Mouse (Mus musculus): ENCODE measurements around the gene Slc38a7.
A peak's percentile ranks its signal among the peaks of the same experiment; 100 is the strongest.
"Not testable (repeated sequence)": the region's sequence is repeated elsewhere in the genome, so short reads cannot be mapped to it uniquely, and the experiment has no call there.

Slc38a7 gene

DNA sequence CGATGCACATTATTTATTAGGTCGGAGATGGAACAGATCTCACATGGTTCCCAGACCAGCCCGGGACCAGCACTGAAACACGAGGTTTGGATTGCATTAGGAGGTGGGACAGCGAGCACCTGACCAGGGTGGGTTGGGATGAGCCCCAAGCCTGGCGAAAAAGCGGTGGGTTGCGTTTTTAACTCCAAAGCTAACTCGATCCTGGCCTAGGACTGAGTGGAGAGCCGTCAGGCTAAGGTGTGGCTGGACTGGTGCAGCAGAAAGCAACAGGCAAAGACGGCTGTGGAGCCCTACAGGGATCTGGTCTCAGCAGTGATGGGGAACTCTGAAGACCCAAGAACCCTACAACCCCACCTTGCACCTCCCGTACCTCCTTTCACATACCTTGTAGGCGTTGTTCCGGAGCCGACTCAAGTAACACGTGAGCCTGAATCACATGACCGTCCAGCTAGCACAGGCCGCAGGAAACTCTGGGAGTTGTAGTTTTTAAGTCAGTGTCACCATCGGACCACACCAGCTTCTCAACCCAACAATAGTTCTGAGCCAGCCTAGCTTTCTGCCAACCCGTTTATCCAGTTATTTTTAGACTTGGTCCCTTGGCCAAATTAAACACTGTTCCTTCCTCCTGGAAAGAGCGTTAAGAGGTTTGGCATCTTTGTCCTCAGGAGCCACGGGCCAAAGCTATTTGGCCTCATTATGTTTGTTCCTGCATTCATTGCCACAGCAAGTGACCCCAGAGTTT is at the start of gene Slc38a7:
TSS of gene Slc38a7 (minus strand) at position 438 of the 742 bp plus-strand sequence.
- DNase-seq (ENCODE audit: low read depth, low spot score) = peak; percentile 67

DNA sequence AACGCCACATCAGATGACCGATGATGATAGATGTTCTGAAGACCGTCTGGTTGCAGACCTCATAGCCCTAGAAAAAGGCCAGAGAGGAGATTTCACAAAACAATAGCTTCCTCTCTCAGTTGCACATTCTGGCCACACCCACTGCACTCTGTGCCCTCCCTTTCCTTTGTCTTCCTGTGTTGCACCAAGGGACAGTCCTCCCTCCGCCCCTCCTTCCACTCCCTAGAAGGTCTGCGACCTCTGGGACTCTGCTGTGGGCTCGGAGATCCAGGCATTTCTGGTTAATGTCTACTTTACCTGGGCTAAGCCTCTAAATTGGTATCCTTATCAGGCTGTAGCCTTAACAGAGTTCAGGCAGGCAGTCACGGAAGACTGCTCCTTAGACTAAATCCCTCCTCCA is 48.5 kb upstream of the Slc38a7 start:
- DNase-seq (ENCODE audit: low read depth, low spot score) = no peak

DNA sequence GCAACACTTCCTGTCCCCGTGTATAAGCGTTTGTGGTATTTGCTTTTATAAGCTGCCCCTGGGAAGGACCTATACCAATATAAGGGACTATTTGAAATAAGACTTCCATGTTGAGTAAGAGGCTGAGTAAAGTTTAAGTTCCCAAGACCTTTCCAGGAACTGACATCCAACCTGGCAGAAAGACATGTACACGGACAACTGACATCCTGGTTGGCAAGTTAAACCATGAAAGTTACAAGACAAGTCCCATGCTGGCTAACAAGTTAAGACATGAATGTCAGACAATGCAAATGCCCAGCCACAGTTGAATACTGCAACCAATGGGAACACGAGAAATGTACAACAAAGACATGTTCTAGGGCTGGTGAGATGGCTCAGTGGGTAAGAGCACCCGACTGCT is 40.4 kb upstream of the Slc38a7 start:
- no peak for DNase-seq (ENCODE audit: low read depth, low spot score)

DNA sequence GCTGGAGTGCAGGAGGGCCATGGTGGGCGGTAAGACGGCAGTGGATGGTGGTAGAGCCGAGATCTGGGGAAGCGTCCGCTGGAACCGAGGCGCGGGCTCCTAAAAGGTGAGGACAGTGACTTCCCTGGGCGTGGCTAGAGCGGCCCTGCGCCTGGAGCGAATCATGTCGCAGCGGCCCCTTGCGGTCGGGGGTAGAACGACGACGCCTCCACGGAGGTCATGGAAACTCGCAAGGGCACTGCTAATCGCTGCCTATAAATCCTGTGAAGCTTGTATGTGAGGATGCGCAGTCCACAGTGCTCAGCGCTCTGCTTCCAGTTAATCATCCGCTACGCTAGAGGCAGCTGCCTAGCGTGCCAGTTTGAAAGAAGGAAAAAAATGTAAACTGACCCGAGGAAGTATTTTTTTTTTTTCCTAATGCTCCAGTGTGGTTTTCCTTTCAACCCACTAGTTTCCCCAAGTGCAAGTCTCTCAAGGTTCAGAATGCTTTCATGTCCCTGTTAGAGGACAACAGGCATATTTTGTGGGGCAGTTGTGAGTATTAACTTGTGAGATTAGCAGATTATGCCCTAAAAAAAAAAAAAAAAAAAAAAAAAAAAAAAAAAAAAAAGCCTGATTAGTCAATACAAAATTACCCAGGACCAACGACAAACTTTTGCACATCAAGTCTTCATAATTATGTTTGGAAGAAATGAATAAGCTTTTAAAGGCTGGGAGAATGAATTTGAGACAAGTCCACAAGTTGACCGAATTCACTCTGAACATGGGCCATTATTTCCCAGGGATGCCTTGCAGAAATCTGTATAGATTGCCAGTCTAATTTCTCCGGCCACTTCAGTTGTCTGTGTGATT is 35.2 kb upstream of the Slc38a7 start, which contains the start of gene Got2:
TSS of gene Got2 (minus strand) at position 263 of the 852 bp plus-strand sequence.
- peak; percentile 91 for DNase-seq (ENCODE audit: low read depth, low spot score)

DNA sequence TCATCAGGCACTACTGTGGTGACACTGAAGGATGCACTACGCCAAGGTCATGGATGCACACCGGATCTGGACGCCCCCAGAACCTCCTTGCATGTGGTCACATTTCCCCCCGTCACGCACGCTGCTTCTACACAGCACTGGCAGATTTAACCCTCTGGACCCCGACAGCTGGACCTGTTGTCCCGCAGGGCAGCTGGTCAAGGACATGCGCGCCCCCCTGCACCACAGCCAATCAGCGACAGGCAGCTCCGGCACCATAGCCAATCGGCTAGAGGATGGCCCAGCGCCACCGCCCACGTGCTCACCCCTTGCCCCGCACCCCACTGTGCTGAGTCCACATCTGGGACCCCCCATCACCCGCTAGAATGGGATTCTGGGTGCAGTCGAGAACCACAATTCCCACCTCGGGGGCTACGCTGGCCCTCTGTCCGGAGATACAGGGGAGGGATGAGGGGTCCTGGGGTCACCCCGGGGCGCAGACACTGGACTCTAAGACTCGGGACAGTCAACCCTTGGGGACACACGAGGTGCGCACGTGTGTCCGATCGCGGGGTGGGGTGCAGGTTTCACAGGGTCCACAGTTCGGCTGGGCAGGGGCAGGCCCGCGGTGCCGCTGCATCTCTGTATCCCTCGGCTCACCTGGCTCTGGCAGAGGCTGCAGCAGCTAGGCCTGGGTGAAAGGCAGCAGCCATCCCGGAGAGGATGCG is 34.4 kb upstream of the Slc38a7 start:
- DNase-seq (ENCODE audit: low read depth, low spot score) = peak; percentile 46

DNA sequence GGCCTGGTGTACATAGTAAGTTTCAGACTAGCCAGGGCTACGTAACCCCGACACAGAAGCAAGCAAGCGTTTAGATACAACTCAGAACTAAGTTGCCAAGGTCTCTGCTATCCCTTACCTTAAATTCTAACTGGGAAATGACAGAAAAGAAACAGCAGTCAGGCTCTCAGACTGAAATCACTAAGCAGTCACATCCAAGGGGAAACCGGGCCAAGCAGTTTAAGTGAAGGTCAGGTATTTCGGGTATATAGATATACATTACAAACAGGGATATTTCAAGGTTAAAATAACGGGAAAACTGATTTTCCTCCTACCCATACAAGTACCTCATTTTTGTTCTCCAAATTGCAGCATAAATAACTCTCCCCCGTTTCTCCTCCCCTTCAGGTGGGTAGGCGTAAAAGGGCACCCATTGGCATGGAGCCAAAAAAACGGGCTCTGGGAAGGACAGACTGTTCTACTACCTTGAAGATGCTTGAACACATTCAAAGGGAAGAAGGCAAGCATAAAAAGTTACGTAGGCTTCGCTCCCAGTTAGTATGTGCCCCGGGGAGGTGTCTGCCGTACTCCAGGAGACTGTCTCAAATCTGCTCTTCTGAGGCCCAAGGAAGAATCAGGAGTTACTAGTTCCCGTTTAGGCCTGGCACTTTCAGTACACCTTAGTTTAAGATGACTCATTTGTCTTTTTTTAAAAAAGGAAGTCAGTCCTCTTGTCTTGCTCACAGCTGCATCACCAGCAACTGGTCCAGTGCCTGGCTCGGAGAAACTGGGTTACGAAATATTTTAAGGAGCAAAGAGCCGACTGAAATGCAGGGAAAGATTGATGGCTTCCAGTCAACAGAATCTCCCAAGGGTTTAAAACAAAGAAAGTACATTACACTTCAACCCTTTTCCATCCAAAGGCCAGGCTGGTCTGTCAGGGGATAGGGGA is 33.6 kb upstream of the Slc38a7 start:
- DNase-seq (ENCODE audit: low read depth, low spot score) = no peak

DNA sequence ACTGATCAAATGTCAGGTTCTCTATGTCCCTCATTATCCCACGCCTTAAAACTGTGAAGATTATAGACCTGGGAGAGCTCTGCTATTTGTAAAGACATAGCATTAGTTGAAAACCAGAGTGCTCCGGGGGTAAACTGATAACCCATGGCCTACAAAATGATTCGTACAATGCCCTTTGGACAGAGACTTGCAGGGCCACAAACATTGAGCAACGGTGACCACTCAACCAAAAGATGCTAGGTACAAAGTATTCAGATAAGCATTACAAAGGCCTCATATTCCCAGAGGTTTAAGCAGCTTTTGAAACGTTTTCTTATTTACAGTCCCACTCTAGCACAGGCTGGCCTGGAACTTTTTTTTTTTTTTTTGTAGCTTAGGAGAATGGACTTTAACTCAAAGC is 32.6 kb upstream of the Slc38a7 start:
- DNase-seq (ENCODE audit: low read depth, low spot score) = no peak

DNA sequence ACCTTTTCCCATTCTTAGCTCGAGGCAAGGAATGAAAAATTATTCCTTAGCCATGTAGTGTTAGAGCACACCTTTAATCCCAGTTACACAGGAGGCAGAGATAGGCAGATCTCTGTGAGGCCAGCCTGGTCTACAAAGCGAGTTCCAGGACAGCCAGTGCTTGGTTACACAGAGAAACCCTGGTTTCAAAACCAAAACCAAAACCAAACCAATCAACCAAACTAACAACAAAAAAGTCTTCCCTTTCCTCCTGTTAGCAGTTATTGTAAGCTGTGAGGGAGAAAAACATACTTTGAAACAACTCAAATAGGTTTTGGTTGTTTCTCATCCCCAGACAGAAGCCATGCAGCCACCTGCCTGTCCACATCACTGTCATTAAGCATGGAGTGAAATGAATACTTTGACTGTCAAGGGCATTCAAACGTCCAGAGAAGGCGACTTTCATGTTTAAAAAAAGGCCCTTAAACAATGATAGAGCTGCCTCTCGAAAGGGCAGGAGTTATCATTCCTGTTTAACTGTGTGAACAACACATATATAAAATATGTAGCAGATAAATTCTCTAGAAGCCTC is 32.0 kb upstream of the Slc38a7 start:
- DNase-seq (ENCODE audit: low read depth, low spot score) = no peak

DNA sequence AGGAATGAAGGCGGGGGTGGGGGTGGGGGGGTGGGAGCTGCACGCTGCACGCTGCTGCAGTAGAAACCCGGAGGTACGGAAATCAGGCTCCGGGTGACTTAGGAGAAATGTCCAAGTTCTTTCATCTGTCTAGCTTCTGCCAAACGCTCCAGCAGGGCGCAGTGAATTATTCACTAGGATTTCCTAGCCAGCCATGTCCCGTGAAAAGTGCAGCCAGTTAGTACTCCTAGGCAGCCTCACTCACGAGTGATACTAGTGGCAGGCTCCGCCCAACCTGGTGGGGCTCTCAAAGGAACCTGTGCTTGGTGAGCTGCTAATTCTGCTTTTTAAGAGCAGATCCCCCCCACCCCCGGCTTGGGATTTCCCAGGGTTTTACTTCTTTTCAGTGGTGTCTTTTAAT is 31.2 kb upstream of the Slc38a7 start:
- DNase-seq (ENCODE audit: low read depth, low spot score) = no peak

DNA sequence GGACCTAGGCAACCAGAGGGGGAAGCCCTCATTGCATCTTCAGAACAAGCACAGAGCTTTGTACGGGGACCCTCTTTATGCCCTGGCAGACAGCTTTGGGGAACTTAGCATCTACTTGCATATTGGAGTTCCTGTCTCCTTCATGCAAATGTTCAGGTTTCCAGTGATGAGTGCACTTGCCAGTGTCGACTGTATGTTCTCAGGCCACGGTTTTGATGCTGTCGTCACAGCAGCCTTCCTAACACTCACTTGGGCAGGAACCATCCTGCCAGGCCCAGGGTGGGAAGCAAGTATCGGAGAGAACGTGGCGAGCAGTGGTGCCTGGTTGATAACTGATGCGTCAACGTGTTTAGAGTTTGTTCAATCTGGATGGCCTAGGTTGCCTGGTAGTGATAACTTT is 28.9 kb upstream of the Slc38a7 start:
- no peak for DNase-seq (ENCODE audit: low read depth, low spot score)

DNA sequence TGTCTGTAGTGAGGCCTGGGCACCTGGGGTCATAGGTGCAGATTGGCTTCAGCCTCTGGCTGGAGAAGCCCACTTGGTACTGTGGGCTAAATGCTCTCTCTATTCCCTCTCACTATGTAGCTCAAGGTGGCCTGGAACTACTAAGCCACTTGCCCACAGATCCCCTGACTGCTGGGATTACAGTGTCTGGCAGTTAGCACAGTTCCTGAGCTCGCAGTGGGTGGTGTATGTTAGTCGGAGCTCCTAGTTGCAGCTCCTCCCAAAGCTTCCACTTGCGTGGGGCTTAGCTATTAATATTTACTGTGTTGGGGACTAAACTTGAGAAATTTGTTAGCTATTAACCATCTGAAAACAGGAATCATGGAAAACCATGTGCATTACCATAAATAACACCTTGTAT is 28.2 kb upstream of the Slc38a7 start:
- no peak for DNase-seq (ENCODE audit: low read depth, low spot score)

DNA sequence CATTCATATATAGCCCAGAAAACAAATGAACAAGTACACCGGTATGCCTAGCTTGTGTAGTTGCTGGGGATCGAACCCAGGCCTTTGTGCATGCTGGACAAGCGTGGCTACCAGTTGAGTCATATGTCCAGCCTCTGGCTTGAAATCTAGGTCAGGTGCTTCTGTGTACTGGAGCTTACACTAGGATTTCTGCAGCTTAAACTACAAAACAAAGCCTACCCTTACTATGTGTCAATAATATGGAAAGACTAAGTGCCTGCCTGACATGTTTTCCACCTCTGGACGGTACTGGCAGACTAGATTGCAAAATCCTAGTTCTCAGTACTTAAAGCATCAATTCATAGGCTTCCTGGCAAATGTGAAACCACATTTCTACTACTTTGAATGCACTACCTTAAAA is 26.5 kb upstream of the Slc38a7 start:
- DNase-seq (ENCODE audit: low read depth, low spot score) = no peak

DNA sequence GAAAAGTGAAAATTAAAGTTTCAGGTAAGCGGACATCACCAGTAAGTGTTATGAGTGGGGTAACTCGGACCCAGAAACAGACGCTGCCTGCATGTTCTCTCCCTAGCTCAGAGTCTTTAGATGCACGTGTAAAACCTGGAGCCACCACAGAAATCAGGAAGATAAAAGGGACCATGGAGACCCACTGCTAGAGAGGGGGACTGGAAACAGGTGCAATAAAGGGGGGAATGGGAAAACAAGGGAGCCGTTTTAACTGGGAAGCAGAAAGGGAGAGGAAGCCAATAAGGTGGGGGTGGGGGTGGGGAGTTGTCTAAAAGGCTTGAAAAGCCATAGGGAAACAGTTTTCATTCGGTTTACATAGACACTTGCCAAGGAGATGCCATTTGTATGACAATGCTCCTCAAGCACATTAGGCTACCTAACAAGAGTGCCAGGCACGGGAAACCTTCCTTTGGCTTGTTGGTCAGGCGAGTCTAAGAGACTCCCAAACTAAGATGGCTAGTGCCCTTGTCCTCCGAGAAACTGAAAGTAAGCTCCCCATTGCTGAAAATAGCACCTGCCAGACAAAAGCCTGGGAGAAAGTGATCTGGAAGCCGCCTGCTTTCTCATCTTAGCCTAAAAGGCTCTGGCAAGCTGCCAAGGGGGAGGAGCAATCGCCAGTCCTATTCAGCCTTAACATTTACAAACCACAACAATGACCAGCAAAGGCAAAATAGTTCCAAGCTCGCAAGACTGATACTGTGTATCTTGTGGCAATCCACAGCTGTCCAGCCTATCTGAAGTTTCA is 25.0 kb upstream of the Slc38a7 start:
- DNase-seq (ENCODE audit: low read depth, low spot score) = peak; percentile 14

DNA sequence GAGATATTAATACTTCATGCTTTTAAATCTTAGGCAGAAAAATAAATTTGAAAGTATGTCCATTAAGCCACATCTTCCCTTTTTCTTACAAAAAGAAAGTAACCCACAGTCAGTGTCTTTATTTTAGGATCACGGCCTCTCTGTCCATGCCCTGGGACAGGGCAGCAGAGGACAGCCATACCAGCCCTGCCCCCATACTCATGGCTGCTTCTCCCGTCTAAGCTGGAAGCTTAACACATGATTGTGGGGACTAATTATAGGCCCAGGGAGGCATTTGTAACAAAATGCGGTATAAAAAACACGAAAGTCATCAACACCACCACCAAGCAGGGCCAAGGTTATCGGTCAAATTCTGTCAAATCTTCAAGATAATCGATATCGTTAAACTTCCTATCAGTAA is 21.9 kb upstream of the Slc38a7 start:
- DNase-seq (ENCODE audit: low read depth, low spot score) = no peak

DNA sequence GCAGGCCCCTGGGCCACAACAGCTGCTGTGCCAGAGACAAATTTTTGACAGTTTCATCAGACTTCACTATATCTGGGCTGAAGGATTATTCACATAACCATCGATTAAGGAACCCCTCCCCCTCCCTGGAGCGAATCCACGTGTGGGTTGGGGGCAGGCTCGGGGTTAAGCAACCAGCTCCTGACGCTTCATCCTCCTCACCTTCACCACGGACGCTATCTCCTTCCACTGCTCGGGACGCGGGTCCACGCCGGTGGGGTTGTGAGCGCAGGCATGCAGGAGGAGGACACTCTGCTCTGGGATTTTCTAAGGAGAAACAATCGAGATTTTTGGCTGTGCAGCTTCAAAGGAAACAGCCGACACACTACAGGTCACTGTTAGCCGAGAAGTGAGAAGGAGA is 18.4 kb upstream of the Slc38a7 start:
- no peak for DNase-seq (ENCODE audit: low read depth, low spot score)

DNA sequence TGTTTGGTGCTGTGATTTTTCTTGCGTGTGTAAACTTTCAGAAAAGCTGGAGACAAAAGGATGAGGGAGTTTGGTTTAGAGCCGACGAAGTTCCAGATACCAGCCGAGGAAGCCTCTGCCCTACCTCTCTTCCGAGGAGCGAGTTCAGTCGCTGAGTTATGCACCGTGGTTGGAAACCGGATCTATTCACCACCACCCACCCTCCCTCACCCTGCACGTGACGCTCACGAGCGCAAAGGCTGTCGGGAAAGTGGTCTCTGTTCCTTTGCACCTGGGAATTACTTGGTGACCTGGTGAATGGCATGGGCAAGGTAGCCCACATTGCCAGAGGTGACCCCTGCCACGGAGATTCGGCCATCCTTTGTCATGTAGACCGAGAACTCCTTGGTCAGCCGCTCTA is 11.5 kb upstream of the Slc38a7 start:
- not testable (repeated sequence) for DNase-seq (ENCODE audit: low read depth, low spot score)

DNA sequence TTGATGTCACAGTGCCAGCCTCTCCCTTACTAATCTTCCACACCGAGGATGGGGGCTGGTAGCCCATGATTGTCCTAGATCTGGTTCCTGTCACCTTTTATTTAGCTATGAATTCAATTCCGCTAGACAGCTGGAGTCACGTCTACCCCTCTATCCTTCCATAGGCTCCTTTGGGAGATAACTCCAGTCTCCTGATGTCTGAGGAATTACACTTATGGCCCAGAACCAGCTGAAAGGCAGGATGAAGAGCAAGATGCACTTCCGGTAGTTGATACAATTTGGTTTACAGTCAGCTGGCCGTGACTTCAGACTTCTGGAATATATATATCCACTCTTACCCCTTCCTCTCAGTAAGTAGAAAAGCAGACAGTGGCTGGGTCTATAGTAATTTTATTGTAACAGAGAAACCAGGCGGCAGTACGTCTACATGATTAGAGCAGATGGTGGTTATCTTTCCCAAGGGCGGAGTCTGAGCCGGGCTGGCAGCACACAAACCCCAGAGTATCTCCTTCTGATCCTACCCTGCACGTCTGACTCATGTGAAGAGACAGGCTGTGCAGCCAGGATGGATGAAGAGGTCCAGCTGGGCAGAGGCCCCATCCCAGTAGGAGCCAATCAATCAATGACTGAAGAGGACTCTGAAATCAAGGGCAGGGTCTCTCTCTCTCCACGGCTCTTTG is 10.6 kb upstream of the Slc38a7 start:
- DNase-seq (ENCODE audit: low read depth, low spot score) = not testable (repeated sequence)

DNA sequence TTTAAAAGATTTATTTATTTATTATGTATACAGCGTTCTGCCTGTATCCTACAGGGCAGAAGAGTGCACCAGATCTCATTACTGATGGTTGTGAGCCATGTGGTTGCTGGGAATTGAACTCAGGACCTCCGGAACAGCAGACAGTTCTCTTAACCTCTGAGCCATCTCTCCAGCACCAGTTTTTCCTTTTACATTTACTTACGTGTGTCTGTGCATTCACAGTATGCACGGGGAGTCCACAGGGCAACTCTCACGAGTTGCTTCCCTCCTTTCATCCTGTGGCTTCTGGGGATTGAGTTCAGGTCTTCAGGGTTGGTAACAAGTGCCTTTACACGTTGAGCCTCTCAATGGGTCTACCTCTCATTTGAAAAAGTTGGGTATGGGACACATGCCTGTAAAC is 835 bp upstream of the Slc38a7 start:
- no peak for DNase-seq (ENCODE audit: low read depth, low spot score)

DNA sequence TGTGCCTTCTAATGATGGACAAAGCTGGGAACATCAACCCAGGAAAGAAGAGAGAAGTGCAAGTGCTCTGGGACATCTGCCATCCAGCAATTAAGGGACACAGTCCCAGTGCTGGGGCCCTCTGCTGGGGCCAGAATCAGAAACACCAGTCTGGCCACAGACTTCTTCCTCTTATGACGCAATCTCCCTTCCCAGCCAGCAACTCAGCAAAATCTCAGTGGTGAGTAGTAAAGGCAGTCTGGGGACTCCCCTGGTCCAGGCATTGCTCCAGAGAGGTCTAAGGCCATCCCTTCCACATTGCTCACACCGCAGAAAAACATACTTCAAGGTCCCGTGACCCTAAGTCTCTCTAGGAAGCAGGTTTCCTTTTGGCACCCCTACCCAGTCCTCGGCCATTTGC is 1.0 kb downstream of the Slc38a7 start:
- no peak for DNase-seq (ENCODE audit: low read depth, low spot score)
